Mouse (Mus musculus) forebrain, postnatal 0 days (tissue): ENCODE measurements at regions not wholly inside any gene's neighbourhood (a gene's known extent, or its start where the extent isn't known, plus 50 kb on each side); places are given as distances from the start of the nearest gene placed in this dataset.

Experiments used
- ATAC-seq: fragments of 200-750 bp; cut with Nextera tagmentation; 2 replicates; pipeline ENCODE4 v1.8.0; 2017; ENCODE audit warnings: mild to moderate bottlenecking, moderate library complexity
- DNase-seq: peaks from one replicate; pipeline ENCODE4 v3.0.0-alpha.2; 2015
- H3K27ac ChIP-seq: fragments of 300-500 bp; sonication (generic); 2 replicates; pipeline ENCODE4 v1.5.1; 2014; ENCODE audit warnings: low read depth, mild to moderate bottlenecking, antibody characterized with exemption, low read length, moderate library complexity, mixed read lengths
- H3K27me3 ChIP-seq: fragments of 300-500 bp; sonication (generic); 2 replicates; pipeline ENCODE4 v1.6.1; 2014; ENCODE audit warnings: mild to moderate bottlenecking, low read length, mixed read lengths; ENCODE audit not compliant: insufficient read depth
- H3K36me3 ChIP-seq: fragments of 300-500 bp; sonication (generic); 2 replicates; pipeline ENCODE4 v1.6.1; 2014; ENCODE audit warnings: mild to moderate bottlenecking, moderate library complexity; ENCODE audit not compliant: insufficient read depth
- H3K4me1 ChIP-seq: fragments of 300-500 bp; sonication (generic); 2 replicates; pipeline ENCODE4 v1.6.1; 2014; ENCODE audit warnings: antibody characterized with exemption; ENCODE audit not compliant: insufficient read depth
- H3K4me2 ChIP-seq: fragments of 300-500 bp; sonication (generic); 2 replicates; pipeline ENCODE4 v1.6.1; 2014; ENCODE audit warnings: low read depth, mild to moderate bottlenecking, moderate library complexity
- H3K4me3 ChIP-seq: fragments of 300-500 bp; sonication (generic); 2 replicates; pipeline ENCODE4 v1.5.1; 2014; ENCODE audit warnings: low read depth, low read length, mixed read lengths
- H3K9ac ChIP-seq: fragments of 300-500 bp; sonication (generic); 2 replicates; pipeline ENCODE4 v1.6.1; 2014; ENCODE audit warnings: mild to moderate bottlenecking
- H3K9me3 ChIP-seq: fragments of 300-500 bp; sonication (generic); 2 replicates; pipeline ENCODE4 v1.6.1; 2016; ENCODE audit warnings: low read length
- CTCF ChIP-seq: sonication (generic); IDR thresholded peaks from 2 replicates; pipeline ENCODE4 v1.5.1; 2016; ENCODE audit warnings: antibody characterized with exemption, control low read depth, low read depth
- WGBS: fragments of 180-500 bp; shearing (Covaris S2); extraction: QIAGEN DNeasy Blood & Tissue Kit; methylation state at CpG from one replicate; pipeline ENCODE4 v1.1.7; 2014; 5-methylcytosine and 5-hydroxymethylcytosine counted together

DNA sequence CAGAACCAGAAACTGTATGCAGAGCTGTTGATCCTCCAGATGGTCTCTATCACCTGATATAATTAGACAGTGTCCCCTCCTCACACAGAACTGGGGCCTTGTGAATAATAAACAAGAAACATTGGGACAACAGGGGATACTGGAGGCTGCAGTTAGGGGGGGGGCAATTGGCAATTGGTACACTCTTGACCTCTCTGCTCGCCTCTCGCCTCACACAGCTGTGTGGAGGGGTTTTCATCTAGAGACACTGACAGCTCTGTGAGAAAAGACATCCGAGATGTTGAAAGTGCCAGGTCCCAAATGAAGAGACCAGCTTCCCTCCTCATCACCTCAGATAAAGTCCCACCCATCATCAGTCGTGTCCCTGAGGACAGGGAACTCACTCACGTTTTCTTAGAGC lies 277.7 kb upstream of the Xylt1 start:
- H3K4me3 ChIP-seq, result no peak overlapping the region
- no peak for TF ChIP-seq CTCF
- H3K9me3 ChIP-seq, result no peaks in the 10 kb centered on the region
- 84% methylated on average over 5 of the region's 5 CpGs for WGBS
- DNase-seq (no peak), ATAC-seq (no peak)
- no peaks in the 10 kb centered on the region; the same call in 1 of the 2 replicates for H3K4me1 ChIP-seq
- no peak overlapping the region for H3K27ac ChIP-seq
- no peaks in the 10 kb centered on the region for H3K27me3 ChIP-seq
- no peak overlapping the region for H3K9ac ChIP-seq
- no peak overlapping the region for H3K4me2 ChIP-seq
- no peaks in the 10 kb centered on the region for H3K36me3 ChIP-seq

DNA sequence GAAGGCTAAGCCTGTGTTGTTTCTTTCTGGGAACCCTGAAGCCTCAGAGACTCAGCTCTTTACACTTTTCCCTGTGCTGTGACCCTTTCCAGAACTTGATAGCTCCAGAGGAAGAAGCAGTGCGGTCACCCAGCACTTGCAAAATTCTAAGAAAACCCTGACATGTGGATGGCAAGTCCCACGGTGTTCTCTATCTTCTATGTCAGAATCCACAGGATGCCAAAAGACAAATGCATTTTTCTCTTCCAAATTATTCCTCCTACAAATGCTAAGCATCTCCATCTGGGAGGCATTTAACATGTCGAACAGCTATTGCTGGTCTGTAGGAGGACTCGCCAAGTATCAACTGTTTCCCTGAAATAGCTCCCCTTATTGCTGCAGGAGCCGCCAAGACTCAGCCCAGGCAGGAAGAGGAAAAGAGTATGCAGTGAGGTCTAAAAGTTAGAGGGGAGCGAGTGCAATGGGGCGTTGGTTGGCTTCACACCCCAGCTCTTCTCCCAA lies 274.0 kb upstream of the Xylt1 start:
- no peak overlapping the region for H3K9ac ChIP-seq
- no peak overlapping the region for H3K4me3 ChIP-seq
- DNase-seq, result peak; percentile 71
- H3K27me3 ChIP-seq, result no peaks in the 10 kb centered on the region
- peak overlapping the region; percentile 70 for H3K27ac ChIP-seq
- peak; percentile 87 for ATAC-seq
- TF ChIP-seq CTCF, result no peak
- no peaks in the 10 kb centered on the region for H3K36me3 ChIP-seq
- no peaks in the 10 kb centered on the region for H3K9me3 ChIP-seq
- H3K4me1 ChIP-seq, result no peaks in the 10 kb centered on the region; the same call in 1 of the 2 replicates
- WGBS, result 62% methylated on average over 7 of the region's 7 CpGs
- H3K4me2 ChIP-seq, result no peak overlapping the region

DNA sequence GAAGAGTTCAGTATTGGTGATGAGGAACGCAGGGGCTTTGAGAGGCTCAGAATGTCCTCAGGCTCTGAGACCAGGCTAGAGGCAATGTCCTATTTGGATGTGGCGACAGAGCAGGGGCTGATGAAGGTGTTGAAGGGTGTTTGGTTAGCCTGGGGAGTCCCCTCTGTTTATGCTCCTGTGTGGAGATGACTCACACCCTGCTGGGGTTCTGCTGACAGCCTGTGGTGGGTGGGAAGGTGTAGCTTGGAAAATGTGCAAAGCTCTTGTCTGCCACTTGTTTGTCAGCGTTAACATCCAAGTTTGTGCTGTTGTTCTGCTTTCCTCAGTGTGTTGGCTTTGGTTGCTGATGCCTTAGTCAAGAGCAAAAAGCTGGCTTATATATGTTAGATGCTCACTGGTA lies 272.4 kb upstream of the Xylt1 start:
- ATAC-seq (no peak), DNase-seq (no peak)
- H3K9me3 ChIP-seq, result no peaks in the 10 kb centered on the region
- no peak for TF ChIP-seq CTCF
- H3K27ac ChIP-seq, result no peak overlapping the region
- H3K27me3 ChIP-seq, result no peaks in the 10 kb centered on the region
- 94% methylated on average over 3 of the region's 3 CpGs for WGBS
- no peaks in the 10 kb centered on the region; the same call in 1 of the 2 replicates for H3K4me1 ChIP-seq
- H3K36me3 ChIP-seq, result no peaks in the 10 kb centered on the region
- no peak overlapping the region for H3K9ac ChIP-seq
- no peak overlapping the region for H3K4me3 ChIP-seq
- H3K4me2 ChIP-seq, result no peak overlapping the region

DNA sequence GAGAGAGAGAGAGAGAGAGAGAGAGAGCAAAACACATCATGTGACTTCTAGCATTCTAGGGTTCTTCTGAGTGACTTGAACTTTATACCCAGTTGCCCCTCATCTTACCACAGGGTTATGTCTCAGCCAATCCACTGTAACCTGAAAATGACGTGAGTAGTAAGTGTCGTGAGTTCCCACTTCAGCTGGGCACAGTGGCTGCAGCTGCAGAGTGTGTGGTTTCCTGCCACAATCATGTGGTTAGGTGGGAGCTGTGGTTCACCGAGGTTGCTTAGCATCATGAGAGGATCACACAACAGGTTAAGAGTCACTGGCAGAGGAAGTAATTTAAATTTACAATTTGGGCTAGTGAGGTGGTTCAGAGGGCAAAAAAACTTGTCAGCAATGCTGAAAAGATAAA lies 253.1 kb upstream of the Xylt1 start:
- 68% methylated on average over 3 of the region's 3 CpGs for WGBS
- H3K9me3 ChIP-seq, result no peaks in the 10 kb centered on the region

DNA sequence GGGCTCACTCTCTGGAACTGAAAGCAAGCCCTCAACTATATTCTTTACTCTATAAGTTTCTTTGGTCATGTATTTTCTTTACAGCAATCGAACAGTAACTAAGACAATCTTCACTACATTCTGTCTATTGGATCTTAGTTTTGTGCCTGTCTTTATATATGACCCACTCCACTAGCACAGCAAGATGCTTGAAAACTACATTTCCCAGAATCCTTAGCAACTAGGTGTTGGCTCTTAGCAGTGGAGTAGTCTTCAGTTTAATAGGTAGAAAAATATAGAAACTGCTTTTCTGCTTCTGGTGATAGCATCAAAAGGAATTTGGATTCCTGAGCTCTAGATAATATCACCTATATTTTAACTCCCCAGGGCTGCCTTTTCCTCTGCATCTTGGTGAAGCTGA lies 245.9 kb upstream of the Xylt1 start:
- DNase-seq (peak; percentile 20), ATAC-seq (no peak)
- no peaks in the 10 kb centered on the region for H3K9me3 ChIP-seq
- H3K4me2 ChIP-seq, result no peak overlapping the region
- no peak overlapping the region for H3K4me3 ChIP-seq
- peaks cover 11% of the 10 kb centered on the region for H3K4me1 ChIP-seq
- no peak overlapping the region for H3K9ac ChIP-seq
- H3K36me3 ChIP-seq, result no peaks in the 10 kb centered on the region
- WGBS, result 100% methylated on average over 1 of the region's 1 CpGs
- no peak for TF ChIP-seq CTCF
- no peaks in the 10 kb centered on the region for H3K27me3 ChIP-seq
- H3K27ac ChIP-seq, result no peak overlapping the region

More for the DNA sequence above, 253.1 kb upstream of the Xylt1 start:
- no peaks in the 10 kb centered on the region for H3K36me3 ChIP-seq
- H3K4me2 ChIP-seq, result no peak overlapping the region
- no peak overlapping the region for H3K9ac ChIP-seq
- H3K4me1 ChIP-seq, result no peaks in the 10 kb centered on the region
- ATAC-seq (no peak), DNase-seq (no peak)
- H3K27ac ChIP-seq, result no peak overlapping the region
- no peaks in the 10 kb centered on the region for H3K27me3 ChIP-seq
- no peak for TF ChIP-seq CTCF
- H3K4me3 ChIP-seq, result no peak overlapping the region

DNA sequence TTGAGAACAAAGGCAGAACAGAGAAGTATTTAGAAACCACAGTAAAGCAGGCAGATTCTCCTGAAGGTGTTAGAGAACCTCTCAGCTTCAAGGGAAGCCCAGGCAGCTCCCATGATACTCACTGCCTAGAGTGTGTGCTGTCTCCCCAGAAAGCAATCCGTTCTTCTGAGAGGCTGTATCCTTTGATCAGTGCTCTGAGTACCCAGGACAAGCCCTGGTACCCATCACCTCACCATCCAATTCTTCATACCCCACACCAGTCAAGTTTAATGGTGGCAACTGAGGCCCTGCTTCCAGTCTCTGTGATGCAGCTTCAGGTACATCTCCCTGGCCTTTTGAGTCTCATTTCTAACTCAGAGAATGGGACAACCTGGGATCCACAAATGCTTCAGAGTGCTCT lies 242.1 kb upstream of the Xylt1 start:
- DNase-seq, result no peak
- TF ChIP-seq CTCF, result no peak
- Histone ChIP-seq H3K4me1 (peaks cover 12% of the 10 kb centered on the region), H3K27me3 (no peaks in the 10 kb centered on the region), H3K27ac (peak overlapping the region; percentile 75; the same call in 1 of the 2 replicates), H3K4me3 (no peak overlapping the region), H3K4me2 (no peak overlapping the region), H3K9me3 (no peaks in the 10 kb centered on the region), H3K9ac (no peak overlapping the region), H3K36me3 (no peaks in the 10 kb centered on the region)
- 67% methylated on average over 1 of the region's 1 CpGs for WGBS
- no peak for ATAC-seq

DNA sequence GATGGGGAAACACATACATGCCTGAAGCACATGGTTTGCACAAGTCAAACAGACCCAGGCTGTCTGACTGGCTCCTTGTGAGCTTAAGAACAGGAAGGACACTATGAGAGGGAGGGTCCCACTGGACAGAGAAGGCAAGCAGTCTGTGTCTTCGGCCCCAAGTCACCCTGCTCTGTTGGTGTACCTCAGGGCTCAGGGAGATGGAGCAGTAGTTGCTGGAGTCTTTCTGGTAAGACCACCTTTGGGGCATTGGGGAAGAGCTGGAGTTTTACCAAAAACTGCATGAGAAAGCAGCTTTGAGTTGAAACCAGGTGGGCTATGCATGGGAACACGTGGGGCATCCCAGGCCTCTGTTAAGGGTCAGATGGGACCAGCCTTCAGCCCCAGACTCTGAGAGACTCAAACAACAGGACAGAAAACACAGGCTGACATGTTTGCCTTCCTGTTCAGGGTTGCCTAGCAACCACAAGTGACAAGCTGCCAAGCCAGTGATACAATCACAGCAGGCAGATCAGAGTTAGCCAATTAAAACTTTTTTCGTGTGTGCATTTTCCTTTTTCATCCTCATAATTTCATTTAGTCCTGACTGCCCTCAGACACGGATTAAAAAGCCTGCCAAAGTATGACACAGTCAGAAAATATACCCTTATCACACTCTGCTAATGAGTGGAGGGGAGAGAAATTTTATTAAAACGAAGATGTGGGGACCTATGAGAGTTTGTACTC lies 241.4 kb upstream of the Xylt1 start:
- TF ChIP-seq CTCF, result no peak
- Histone ChIP-seq H3K27ac (peak overlapping the region; percentile 75), H3K9ac (0 out of 2 replicates have a peak overlapping the region, but pooled peaks have one; percentile 10), H3K27me3 (no peaks in the 10 kb centered on the region), H3K4me2 (no peak overlapping the region), H3K36me3 (no peaks in the 10 kb centered on the region), H3K4me3 (no peak overlapping the region), H3K4me1 (peaks cover 12% of the 10 kb centered on the region), H3K9me3 (no peaks in the 10 kb centered on the region)
- 5% methylated on average over 5 of the region's 5 CpGs for WGBS
- ATAC-seq (peak; percentile 94), DNase-seq (peak; percentile 90)
